ENCODE assay signal across 11 mouse cellular contexts in the genomic region with DNA sequence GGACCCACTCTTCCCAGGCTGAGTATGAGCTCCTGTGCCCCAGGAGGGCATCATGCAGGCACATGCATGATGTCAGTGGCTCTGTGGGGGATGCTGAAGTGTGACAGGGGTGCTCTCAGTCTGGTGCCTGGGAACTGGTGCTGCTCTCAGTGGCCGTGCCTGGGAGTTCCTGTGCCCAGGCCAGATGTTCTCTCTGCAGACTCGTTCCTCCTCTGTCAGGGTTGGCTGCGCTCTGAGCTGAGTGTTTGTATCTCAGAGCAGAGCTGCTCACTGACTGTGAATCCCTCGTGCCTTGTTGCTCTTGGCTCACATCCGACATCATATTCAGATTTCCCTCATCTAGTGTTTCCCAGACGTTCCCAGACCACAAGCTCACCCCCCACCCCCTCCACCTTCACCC.
A peak's percentile ranks its signal among the peaks of the same experiment; 100 is the strongest.
DNase-seq lines count a peak whose midpoint lies in the region; TF ChIP-seq lines count a peak whose summit lies in the region.
"Had no signal": no experiment of that assay in that cellular context is flagged by ENCODE, and none has a peak within 500 bp of the region (broad histone marks: within the 10 kb centered on the region; RNA-seq: fewer than 3 reads in every experiment).

No protein-coding gene starts in this region.

- no peaks in the 10 kb centered on the region for H3K36me3 ChIP-seq in kidney, adult 2 months (ENCODE audit: control insufficient read depth, insufficient read depth, low read length)
- H3K36me3 ChIP-seq in thymus, adult 2 months (ENCODE audit: control insufficient read depth, insufficient read depth, low read length) = no peaks in the 10 kb centered on the region
- H3K36me3 ChIP-seq: midbrain, embryonic 12.5 days had no signal

- no peak overlapping the region for H3K4me3 ChIP-seq in kidney, adult 2 months (ENCODE audit: insufficient read depth, low read depth, low read length)
- no peak overlapping the region for H3K4me3 ChIP-seq in thymus, adult 2 months (ENCODE audit: control insufficient read depth, insufficient read depth, low read length)
- H3K4me3 ChIP-seq: midbrain, embryonic 12.5 days had no signal

- H3K4me1 ChIP-seq in kidney, adult 2 months (ENCODE audit: control insufficient read depth, insufficient read depth, low read length) = no peaks in the 10 kb centered on the region
- peaks cover 2% of the 10 kb centered on the region; the same call in 1 of the 2 replicates for H3K4me1 ChIP-seq in thymus, adult 2 months (replicated peaks; ENCODE audit: control insufficient read depth, insufficient read depth, low read length)
- H3K4me1 ChIP-seq: midbrain, embryonic 12.5 days had no signal

- no peak for TF ChIP-seq POLR2A in kidney, adult 2 months (IDR thresholded peaks at IDR 0.05; ENCODE audit: low read depth, low read length)
- TF ChIP-seq POLR2A in thymus, adult 2 months (IDR thresholded peaks at IDR 0.05; ENCODE audit: control insufficient read depth, extremely low read depth, insufficient read depth, low read length, poor library complexity) = no peak

- DNase-seq in kidney, adult 2 months = peak; percentile 38
- DNase-seq in kidney, adult 11 months = no peak
- DNase-seq in thymus, postnatal 0 days (ENCODE audit: low spot score) = peak; percentile 22
- DNase-seq in thymus, adult 2 months = no peak
- peak; percentile 30 to 50 for DNase-seq in kidney, postnatal 25 days
- no peak for DNase-seq in layer of hippocampus, adult 9-11 months
- no peak for DNase-seq in cerebellum, postnatal 10 days
- no peak for DNase-seq in gastrocnemius, adult 18-20 months (ENCODE audit: low spot score)
- DNase-seq: adrenal gland, adult 8-10 months; lung, embryonic 14.5 days had no signal

- 46% methylated on average over 6 of the region's 6 CpGs for WGBS in kidney, adult 2 months
- 65% methylated on average over 6 of the region's 6 CpGs for WGBS in thymus, adult 2 months

- H3K27me3 ChIP-seq in kidney, adult 2 months (replicated peaks; ENCODE audit: control insufficient read depth, insufficient read depth, low read length) = no peaks in the 10 kb centered on the region
- no peaks in the 10 kb centered on the region for H3K27me3 ChIP-seq in thymus, adult 2 months (ENCODE audit: control insufficient read depth, insufficient read depth, low read length)
- H3K27me3 ChIP-seq: midbrain, embryonic 12.5 days had no signal

- TF ChIP-seq CTCF in kidney, adult 2 months (conservative IDR thresholded peaks at IDR 0.05; ENCODE audit: insufficient read depth, insufficient read length, low read depth, low read length) = no peak
- TF ChIP-seq CTCF in thymus, adult 2 months (IDR thresholded peaks at IDR 0.05; ENCODE audit: borderline replicate concordance, control insufficient read depth, extremely low read depth, insufficient read depth, low read length, poor library complexity) = no peak

- no peak overlapping the region for H3K27ac ChIP-seq in kidney, adult 2 months (ENCODE audit: insufficient read depth, low read depth, low read length)
- no peak overlapping the region for H3K27ac ChIP-seq in thymus, adult 2 months (ENCODE audit: control insufficient read depth, insufficient read depth, low read length)
- H3K27ac ChIP-seq: midbrain, embryonic 12.5 days had no signal

Comparison
In these comparisons a context has a peak if more than half of its experiments do, and no peak if none do; other contexts are left out.
1. DNase-seq: peak in kidney, adult 2 months (single experiment), thymus, postnatal 0 days (single experiment) and kidney, postnatal 25 days (2 of 2); none in kidney, adult 11 months (single experiment), thymus, adult 2 months (single experiment), layer of hippocampus, adult 9-11 months (single experiment), cerebellum, postnatal 10 days (0 of 2) and gastrocnemius, adult 18-20 months (single experiment).